Mouse (Mus musculus) midbrain, embryonic 11.5 days (tissue): ENCODE results near the gene Gm27027. TPM values are rescaled to one million over a fixed set of nuclear protein-coding genes. Genes with fewer than 3 reads are reported as not detected.

Source experiments
- ATAC-seq: fragments of 200-750 bp; cut with Nextera tagmentation; 2 replicates; pipeline ENCODE4 v1.8.0; 2017; ENCODE audit warnings: moderate TSS enrichment, moderate library complexity; ENCODE audit not compliant: low FRiP score
- DNase-seq: peaks from one replicate; pipeline ENCODE4 v3.0.0; 2015; ENCODE audit warnings: low spot score; ENCODE audit errors: missing footprints
- H3K27ac ChIP-seq: fragments of 300-500 bp; sonication (generic); 2 replicates; pipeline ENCODE4 v1.5.1; 2014; ENCODE audit warnings: low read depth, low read length
- H3K27me3 ChIP-seq: fragments of 300-500 bp; sonication (generic); 2 replicates; pipeline ENCODE4 v1.6.1; 2014; ENCODE audit warnings: mild to moderate bottlenecking, low read length, moderate library complexity, mixed read lengths; ENCODE audit not compliant: control insufficient read depth, insufficient read depth
- H3K36me3 ChIP-seq: fragments of 300-500 bp; sonication (generic); 2 replicates; pipeline ENCODE4 v1.6.1; 2014; ENCODE audit warnings: mild to moderate bottlenecking, low read length, moderate library complexity, mixed read lengths; ENCODE audit not compliant: control insufficient read depth, insufficient read depth
- H3K4me1 ChIP-seq: fragments of 300-500 bp; sonication (generic); 2 replicates; pipeline ENCODE4 v1.6.1; 2014; ENCODE audit warnings: low read length; ENCODE audit not compliant: control insufficient read depth, insufficient read depth
- H3K4me2 ChIP-seq: fragments of 300-500 bp; sonication (generic); 2 replicates; pipeline ENCODE4 v1.6.1; 2014; ENCODE audit warnings: mild to moderate bottlenecking, moderate library complexity
- H3K4me3 ChIP-seq: fragments of 300-500 bp; sonication (generic); 2 replicates; pipeline ENCODE4 v1.5.1; 2014; ENCODE audit warnings: low read depth, low read length
- H3K9ac ChIP-seq: fragments of 300-500 bp; sonication (generic); 2 replicates; pipeline ENCODE4 v1.6.1; 2014; ENCODE audit warnings: low read length
- H3K9me3 ChIP-seq: fragments of 300-500 bp; sonication (generic); 2 replicates; pipeline ENCODE4 v1.6.1; 2016; ENCODE audit warnings: low read length; ENCODE audit not compliant: control insufficient read depth
- WGBS: fragments of 180-500 bp; shearing (Covaris S2); extraction: QIAGEN DNeasy Blood & Tissue Kit; methylation state at CpG from one replicate; pipeline ENCODE4 v1.1.7; 2014; 5-methylcytosine and 5-hydroxymethylcytosine counted together
- polyA plus RNA-seq: library from polyadenylated mRNA; unstranded; fragments of >200 nt; fragmentation: Nextera tagmentation; extraction: Ambion mirVana; gene quantifications from 2 replicates; pipeline ENCODE4 v1.2.1, GENCODE M21; 2014

Gm27027 gene
- polyA plus RNA-seq, 1 experiment from 2014 or later = not detected

- Histone ChIP-seq H3K4me2 (no peak overlapping the region), H3K4me3 (no peak overlapping the region), H3K9me3 (no peaks in the 10 kb centered on the region), H3K4me1 (no peaks in the 10 kb centered on the region), H3K27me3 (no peaks in the 10 kb centered on the region), H3K36me3 (no peaks in the 10 kb centered on the region), H3K9ac (no peak overlapping the region), H3K27ac (no peak overlapping the region)
- ATAC-seq (no peak), DNase-seq (no peak)
- 79% methylated on average over 3 of the region's 3 CpGs for WGBS
Observed at GRCm38 (mm10) chr2:93919093-93919492, 77.1 kb downstream of the Gm27027 start.

DNA sequence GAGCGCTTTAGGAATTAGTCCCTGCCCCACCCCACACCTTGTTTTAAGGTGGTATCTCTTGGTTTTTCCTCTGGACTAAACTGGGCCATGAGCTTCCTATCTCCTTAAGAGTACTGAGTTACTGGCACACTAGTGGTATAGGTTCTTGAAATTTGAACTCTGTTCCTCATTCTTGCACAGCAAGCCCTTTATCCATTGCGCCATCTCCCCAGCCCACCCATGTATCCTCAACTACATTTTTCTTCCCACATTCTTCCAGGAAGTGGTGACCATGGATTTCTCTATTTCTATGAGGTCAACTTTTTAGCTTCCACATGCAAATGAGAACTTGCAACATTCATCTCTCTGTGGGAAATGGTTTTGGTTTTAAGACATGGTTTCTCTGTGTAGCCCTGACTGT lies 82.6 kb downstream of the Gm27027 start:
- 89% methylated on average over 2 of the region's 2 CpGs for WGBS
- no peaks in the 10 kb centered on the region for H3K27me3 ChIP-seq
- no peak overlapping the region for H3K9ac ChIP-seq
- DNase-seq (no peak), ATAC-seq (no peak)
- H3K36me3 ChIP-seq = no peaks in the 10 kb centered on the region
- no peaks in the 10 kb centered on the region for H3K9me3 ChIP-seq
- no peak overlapping the region for H3K4me3 ChIP-seq
- no peak overlapping the region for H3K27ac ChIP-seq
- no peak overlapping the region for H3K4me2 ChIP-seq
- no peaks in the 10 kb centered on the region for H3K4me1 ChIP-seq

GRCm38 (mm10) chr2:93911942-93912341 lies 84.2 kb downstream of the Gm27027 start:
- Histone ChIP-seq H3K36me3 (no peaks in the 10 kb centered on the region), H3K27ac (no peak overlapping the region), H3K9ac (no peak overlapping the region), H3K4me2 (no peak overlapping the region), H3K4me1 (no peaks in the 10 kb centered on the region; the same call in 1 of the 2 replicates), H3K9me3 (no peaks in the 10 kb centered on the region), H3K27me3 (no peaks in the 10 kb centered on the region), H3K4me3 (no peak overlapping the region)
- ATAC-seq (no peak), DNase-seq (no peak)
- 88% methylated on average over 10 of the region's 10 CpGs for WGBS

DNA sequence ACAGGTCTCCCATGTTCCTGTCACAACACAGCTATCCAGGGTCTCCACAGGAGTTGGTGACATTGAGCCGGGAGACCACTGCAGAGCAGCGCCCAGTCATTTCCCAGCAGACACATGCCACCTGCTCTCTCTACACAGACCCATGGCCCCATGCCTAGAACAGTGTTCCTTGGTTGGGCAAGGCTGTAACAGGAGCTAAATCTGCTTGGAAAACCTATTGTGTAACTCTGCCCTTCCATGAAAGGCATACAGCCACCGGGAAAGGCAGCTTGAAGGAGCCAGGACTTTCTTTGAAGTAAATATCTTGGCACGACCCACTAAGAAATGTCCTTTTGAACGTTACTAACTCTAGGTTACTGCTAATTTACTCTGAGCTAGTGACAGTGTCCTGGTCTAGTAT lies 86.4 kb downstream of the Gm27027 start:
- no peak overlapping the region for H3K4me3 ChIP-seq
- no peaks in the 10 kb centered on the region for H3K9me3 ChIP-seq
- no peaks in the 10 kb centered on the region for H3K27me3 ChIP-seq
- no peaks in the 10 kb centered on the region for H3K36me3 ChIP-seq
- WGBS = 77% methylated on average over 5 of the region's 5 CpGs
- no peak overlapping the region for H3K27ac ChIP-seq
- ATAC-seq (no peak), DNase-seq (no peak)
- H3K4me1 ChIP-seq = no peaks in the 10 kb centered on the region; the same call in 1 of the 2 replicates
- no peak overlapping the region for H3K9ac ChIP-seq
- H3K4me2 ChIP-seq = no peak overlapping the region

- no peak overlapping the region for H3K9ac ChIP-seq
- H3K36me3 ChIP-seq = no peaks in the 10 kb centered on the region
- H3K4me1 ChIP-seq = no peaks in the 10 kb centered on the region; the same call in 1 of the 2 replicates
- no peaks in the 10 kb centered on the region for H3K9me3 ChIP-seq
- no peak overlapping the region for H3K4me2 ChIP-seq
- H3K27ac ChIP-seq = no peak overlapping the region; the same call in 1 of the 2 replicates
- DNase-seq = no peak
- no peak for ATAC-seq
- whole genome bisulfite sequencing = 69% methylated on average over 9 of the region's 9 CpGs
- no peak overlapping the region for H3K4me3 ChIP-seq
- no peaks in the 10 kb centered on the region for H3K27me3 ChIP-seq
Observed at GRCm38 (mm10) chr2:93907519-93908294, 88.4 kb downstream of the Gm27027 start.

Other genes with a start within 250 kb of the Gm27027 start
- gene Ext2, start 173.8 kb downstream of the Gm27027 start, polyA plus RNA-seq = 63.8 and 68.2 TPM in 2 replicates
- 5.8 and 7.5 TPM in 2 replicates for gene Accs, start 146.4 kb downstream of the Gm27027 start, polyA plus RNA-seq
- gene Accsl, start 127.2 kb downstream of the Gm27027 start, polyA plus RNA-seq = 0.20 TPM in 1 of 2 replicates, not detected in the other
- gene Gm13889, start 39.2 kb downstream of the Gm27027 start, polyA plus RNA-seq = 1.7 and 1.9 TPM in 2 replicates
- gene Alkbh3, start 14.5 kb upstream of the Gm27027 start, polyA plus RNA-seq = 50.8 and 51.3 TPM in 2 replicates
- 131 and 141 TPM in 2 replicates for gene Hsd17b12, start 161.6 kb upstream of the Gm27027 start, polyA plus RNA-seq